Mouse (Mus musculus) skeletal muscle tissue, postnatal 0 days (tissue): ENCODE measurements around the gene Slc22a21. TPM values are rescaled to one million over a fixed set of nuclear protein-coding genes. Genes with fewer than 3 reads are reported as not detected.

Source experiments
- polyA plus RNA-seq: library from polyadenylated mRNA; unstranded; fragments of >200 nt; fragmentation: Nextera tagmentation; extraction: Ambion mirVana; gene quantifications from 2 replicates; pipeline ENCODE4 v1.2.1, GENCODE M21; 2015

The Slc22a21 gene
- polyA plus RNA-seq = 1.4 and 1.5 TPM in 2 replicates

DNA sequence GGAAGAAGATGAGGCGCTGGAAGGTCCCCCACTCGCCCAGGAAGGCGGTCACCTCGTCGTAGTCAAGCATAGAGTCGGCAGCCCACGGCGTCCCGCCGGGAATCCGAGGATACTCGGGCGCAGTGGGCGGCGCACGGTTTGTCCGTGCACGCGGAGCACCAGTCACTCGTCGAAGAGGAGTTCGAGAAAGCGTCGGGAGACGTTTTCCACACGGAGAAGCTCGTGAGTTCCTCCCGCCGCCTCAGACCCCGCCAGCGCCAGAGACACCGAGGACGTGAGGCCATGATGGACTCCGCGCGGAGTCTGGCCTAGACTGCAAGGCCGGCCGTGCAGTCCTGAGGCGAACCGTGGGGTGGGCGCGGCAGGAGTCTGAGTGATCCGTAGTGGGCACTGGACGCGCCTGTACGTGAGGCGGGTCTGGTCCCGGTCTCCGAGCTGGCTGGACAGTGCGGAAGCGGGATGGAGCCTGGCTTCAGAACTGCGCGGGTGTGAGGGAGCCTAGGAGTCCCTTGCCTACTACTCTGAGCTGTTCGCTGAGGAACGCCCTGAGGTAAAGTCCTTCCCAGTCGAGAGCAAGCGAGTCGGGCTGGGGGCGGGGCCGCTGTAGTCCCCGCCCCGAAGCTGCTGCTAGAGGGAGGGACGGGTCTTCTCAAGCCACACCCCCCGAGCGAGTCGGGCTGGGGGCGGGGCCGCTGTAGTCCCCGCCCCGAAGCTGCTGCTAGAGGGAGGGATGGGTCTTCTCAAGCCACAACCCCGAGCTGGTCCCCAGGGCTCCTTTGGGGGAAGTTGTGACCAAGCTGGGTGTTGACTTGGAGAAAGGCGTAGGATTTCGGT is at the start of gene Slc22a21:
Gene Slc22a21 (minus strand): TSS at position 545 of the 834 bp plus-strand sequence.

DNA sequence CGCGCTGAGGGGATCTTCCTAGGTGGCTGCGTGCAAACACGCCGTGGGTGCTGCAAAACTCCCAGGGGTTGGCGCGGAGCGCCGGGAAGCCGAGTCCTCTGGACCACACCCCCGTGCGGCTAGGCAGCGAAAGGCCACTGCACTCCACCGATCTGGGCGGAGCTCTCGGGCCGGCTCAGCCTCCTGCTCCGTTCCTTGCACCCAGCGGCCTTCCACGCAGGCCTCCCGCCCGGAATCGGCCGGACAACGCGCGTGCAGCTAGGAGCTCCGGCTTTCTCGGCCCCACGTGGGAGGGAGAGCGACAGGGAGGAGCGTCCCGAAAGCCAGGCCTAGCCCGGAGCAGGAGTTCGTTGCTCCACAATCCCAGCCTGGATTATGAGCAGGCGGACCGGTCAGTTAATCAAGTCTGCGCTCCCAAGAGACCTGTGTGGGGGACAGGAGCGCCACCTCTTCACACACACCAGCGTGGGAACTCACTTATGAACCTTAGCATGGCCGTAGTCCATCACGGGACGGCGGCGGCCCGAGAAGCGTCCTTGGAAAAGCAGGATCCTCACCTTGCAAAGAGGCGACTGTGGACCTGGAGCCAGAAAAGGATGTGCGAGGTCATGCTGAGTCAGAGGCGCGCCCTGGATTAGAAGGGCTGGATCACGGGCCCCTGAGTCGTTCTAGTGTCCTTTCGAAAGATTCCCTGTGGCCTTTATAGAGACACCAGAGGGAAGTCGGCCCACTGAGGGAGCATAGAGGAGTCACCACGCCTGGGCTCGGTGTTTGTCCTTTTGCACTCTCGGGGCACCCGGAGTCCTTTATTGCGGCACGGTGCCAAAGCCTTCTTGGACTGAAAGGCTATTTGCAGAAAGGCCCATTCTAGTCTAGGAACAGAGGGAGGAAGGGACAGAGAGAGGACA is 48.2 kb upstream of the Slc22a21 start, which contains the start of gene Slc22a4:
Gene Slc22a4 (minus strand): TSS at position 47 of the 908 bp plus-strand sequence.

Other genes starting within 250 kb of the Slc22a21 start
- gene Irf1, start 210.3 kb downstream of the Slc22a21 start, polyA plus RNA-seq = 9.5 and 12.4 TPM in 2 replicates
- 0.19 and 0.22 TPM in 2 replicates for gene Gm17334, start 207.1 kb downstream of the Slc22a21 start, polyA plus RNA-seq
- gene Gm12216, start 121.1 kb downstream of the Slc22a21 start, polyA plus RNA-seq = 2.2 and 2.8 TPM in 2 replicates
- gene Slc22a5, start 88.7 kb downstream of the Slc22a21 start, polyA plus RNA-seq = 4.6 and 4.9 TPM in 2 replicates
- 0.56 and 4.2 TPM in 2 replicates for gene Slc22a4, start 47.8 kb upstream of the Slc22a21 start, polyA plus RNA-seq
- 66.8 and 67.0 TPM in 2 replicates for gene Pdlim4, start 88.7 kb upstream of the Slc22a21 start, polyA plus RNA-seq
- gene P4ha2, start 119.8 kb upstream of the Slc22a21 start, polyA plus RNA-seq = 16.6 and 27.6 TPM in 2 replicates